Mouse (Mus musculus) left cerebral cortex, postnatal 36 days (tissue): Measurements from ENCODE around the gene Them7. TPM values are rescaled to one million over a fixed set of nuclear protein-coding genes. Genes with fewer than 3 reads are reported as not detected.

Source experiments
- DNase-seq, 2 experiments: peaks; one replicate each; pipeline ENCODE4 v3.0.0; 2021 to 2022; ENCODE audit warnings: low spot score in 2 of 2, mixed read lengths in 1 of 2
- intact Hi-C: fragments of 180-260 bp; cut with DNase I; formaldehyde crosslinking; loops from one replicate; pipeline ENCODE4 v1.15.1; 2025
- total RNA-seq, 2 experiments: library from RNA; stranded (reverse); gene quantifications; 2 replicates each; pipeline ENCODE4 v1.2.3; 2021

Them7 gene
- total RNA-seq, 2 experiments from 2014 or later: not detected

- no peak for DNase-seq
- intact Hi-C loops: no loop called here
Observed at GRCm38 (mm10) chr2:105301082-105301481, 77.0 kb downstream of the Them7 start.

GRCm38 (mm10) chr2:105301531-105301930 is 77.4 kb downstream of the Them7 start:
- DNase-seq: no peak
- intact Hi-C loops: no loop called here

DNA sequence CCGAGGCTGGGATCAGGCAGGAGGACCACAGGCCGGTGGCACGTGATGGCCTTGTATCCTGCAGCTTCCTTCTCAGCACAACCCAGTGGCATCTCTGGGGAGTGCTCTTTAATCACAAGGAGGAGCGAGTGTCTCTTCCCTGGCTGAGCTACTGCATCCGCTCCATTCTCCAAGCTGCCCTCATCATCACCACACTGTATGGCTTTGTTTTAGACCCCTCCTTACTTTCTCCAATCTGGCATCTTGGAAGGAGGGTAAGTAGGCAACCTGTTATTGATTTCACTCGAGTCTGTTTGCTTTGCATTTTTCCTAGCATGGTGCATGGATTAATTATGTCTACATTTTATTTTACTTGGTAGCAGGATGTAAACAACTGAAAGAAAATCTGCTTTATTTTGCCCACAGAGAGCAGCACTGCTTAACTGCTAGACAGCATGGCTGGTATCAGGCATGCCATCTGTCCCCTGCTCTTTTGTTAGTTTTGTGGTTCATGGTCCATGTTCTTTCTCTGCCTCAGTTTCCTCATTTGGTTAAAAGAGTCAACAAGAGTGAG is 79.9 kb downstream of the Them7 start:
- intact Hi-C loops: no loop called here

DNA sequence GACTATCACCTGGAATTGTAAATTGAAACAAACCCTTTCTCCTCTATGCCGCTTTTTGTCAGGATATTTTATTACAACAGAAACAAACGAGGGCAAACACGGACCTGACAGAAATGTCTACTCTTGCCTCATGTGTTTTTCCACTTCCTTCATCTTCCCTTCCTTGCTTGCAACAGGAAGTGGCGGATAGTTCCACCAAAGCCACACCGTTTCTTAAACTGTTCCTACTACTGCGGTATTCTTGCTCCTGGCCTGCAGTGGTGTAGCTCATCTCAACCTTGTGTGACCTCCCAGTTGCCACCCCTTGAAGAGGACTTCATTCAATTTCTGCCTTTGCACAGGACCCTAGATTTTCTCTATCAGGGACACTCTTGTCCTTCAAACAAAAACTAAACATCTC is 81.8 kb downstream of the Them7 start:
- intact Hi-C loops: no loop called here
- DNase-seq: no peak

More for the DNA sequence above, 79.9 kb downstream of the Them7 start:
- no peak for DNase-seq

- intact Hi-C loops: no loop called here
- DNase-seq: no peak
Observed at GRCm38 (mm10) chr2:105311414-105311813, 87.3 kb downstream of the Them7 start.

GRCm38 (mm10) chr2:105311991-105312390 is 87.9 kb downstream of the Them7 start:
- intact Hi-C loops: no loop called here

DNA sequence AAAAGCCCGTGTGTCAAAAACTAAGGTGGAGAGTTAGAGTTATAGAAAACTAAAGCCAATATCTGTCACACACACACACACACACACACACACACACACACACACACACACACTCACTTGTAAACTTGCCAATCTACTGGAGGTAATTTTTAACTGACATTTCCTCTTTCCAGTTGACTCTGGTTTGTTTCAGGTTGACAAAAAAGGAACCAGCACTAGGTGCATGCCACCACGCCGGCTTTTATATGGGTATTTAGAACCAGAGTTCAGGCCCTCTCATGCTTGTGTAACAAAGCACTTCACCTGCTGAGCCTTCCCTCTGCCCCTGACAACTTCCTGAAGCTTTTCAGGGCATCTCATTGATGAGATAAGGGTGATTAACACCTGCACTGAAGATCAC is 89.0 kb downstream of the Them7 start:
- intact Hi-C loops: no loop called here
- DNase-seq: no peak

More at GRCm38 (mm10) chr2:105311991-105312390, 87.9 kb downstream of the Them7 start:
- DNase-seq: no peak

- no peak for DNase-seq
- intact Hi-C loops: no loop called here
Observed at GRCm38 (mm10) chr2:105317556-105318184, 93.5 kb downstream of the Them7 start.

GRCm38 (mm10) chr2:105326067-105326466 is 101.9 kb downstream of the Them7 start:
- intact Hi-C loops: no loop called here
- DNase-seq: no peak

DNA sequence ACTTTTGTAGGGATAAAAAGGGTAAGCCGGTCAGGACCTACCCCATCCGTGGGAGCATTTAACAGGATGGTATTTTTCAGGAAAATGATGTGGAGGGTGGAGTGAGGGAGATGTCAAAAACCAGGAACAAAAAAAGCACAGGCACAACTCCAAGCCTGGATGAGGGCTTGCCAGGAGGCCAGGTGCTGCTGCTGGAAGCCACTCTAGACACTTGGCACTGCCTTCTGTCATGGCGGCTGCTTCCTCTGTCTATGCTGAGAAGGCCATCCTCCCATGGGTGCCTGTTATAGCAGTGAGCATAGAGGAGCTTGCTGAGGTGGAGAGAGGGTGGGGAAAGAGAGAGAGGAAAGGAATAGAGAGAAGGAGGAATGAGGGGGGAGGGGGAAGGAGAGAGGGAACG is 105.9 kb downstream of the Them7 start:
- no peak for DNase-seq
- intact Hi-C loops: loop anchor here (10.0 kb wide), 2 partner anchors 755 to 865 kb away; no protein-coding TSS in a partner anchor

GRCm38 (mm10) chr2:105333107-105333506 is 109.0 kb downstream of the Them7 start:
- DNase-seq: no peak
- intact Hi-C loops: loop anchor here (10.0 kb wide), 2 partner anchors 752 to 862 kb away; no protein-coding TSS in a partner anchor

- intact Hi-C loops: loop anchor here (1.0 to 10.0 kb wide), 3 partner anchors 94 to 861 kb away; no protein-coding TSS in a partner anchor
- peak; percentile 18 to 39 for DNase-seq
Observed at GRCm38 (mm10) chr2:105333976-105334713, 110.0 kb downstream of the Them7 start.

GRCm38 (mm10) chr2:105335661-105336060 is 111.5 kb downstream of the Them7 start:
- no peak for DNase-seq
- intact Hi-C loops: loop anchor here (10.0 kb wide), 2 partner anchors 749 to 859 kb away; no protein-coding TSS in a partner anchor

DNA sequence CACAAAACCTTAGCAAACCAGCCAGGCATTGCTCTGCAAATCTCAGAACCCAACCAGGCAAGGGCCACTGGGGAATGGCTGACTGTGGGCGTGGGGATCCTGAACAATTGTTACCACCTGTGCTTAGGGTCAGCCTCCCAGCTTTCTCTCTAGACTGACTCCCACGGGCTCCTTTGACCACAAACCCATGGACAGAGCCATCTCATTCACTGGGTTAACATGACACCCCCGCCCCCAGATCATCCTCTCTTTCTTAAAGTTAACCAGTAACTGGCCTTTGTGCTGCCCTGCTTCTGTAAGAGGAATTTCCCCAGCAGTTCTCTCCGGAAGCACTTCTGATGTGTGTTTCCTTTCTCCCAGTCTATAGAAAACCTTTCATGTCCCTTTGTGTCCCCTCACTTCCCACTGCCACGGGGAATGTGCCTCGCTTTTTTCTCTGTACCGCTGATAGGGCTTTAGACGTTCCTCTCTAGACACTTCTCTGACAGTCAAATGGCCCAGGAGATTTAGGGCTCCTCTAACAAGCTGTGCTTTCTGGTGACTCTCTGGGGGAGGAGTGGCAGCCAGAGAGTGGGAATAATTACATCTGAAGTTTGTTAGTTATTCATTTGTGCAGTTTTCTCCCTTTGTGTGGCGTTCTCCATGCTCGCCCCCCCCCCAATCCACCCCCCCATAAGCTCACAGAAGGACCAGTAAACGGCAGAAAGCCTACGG is 112.4 kb downstream of the Them7 start:
- no peak for DNase-seq
- intact Hi-C loops: loop anchor here (10.0 kb wide), 2 partner anchors 748 to 858 kb away; no protein-coding TSS in a partner anchor

DNA sequence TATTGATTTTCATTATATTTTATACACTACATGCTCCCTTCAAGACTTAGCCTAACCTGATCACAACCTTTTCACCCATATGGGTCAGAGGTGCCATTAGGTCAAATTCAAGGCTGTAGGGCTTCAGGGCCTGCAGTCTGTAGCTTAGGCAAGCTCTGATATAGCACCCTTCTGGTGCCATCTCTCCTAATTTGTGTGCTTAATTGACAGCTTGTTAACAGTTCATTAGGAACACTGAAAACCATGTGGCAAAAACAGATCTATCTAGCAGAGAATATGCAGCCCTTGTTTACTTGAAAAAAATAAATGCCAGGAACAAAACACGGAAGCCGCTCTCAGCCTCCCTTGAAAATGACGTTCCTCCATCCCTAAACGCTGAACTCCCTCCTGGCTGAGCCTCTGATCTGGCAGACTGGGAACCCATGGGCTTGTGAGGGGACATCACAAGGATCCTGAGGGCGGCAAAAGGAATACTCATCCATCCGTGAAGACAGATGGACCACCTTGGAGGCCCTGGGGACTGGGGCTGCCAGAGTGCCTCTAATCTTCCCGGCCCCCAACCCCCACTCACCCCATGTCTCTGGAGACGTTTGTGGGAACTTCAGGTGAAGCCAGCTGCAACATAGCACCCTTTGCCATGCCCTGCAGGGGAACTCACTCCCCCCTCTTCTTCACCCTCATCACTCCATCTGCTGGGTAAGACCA is 113.2 kb downstream of the Them7 start:
- DNase-seq: no peak
- intact Hi-C loops: loop anchor here (10.0 kb wide), 2 partner anchors 747 to 857 kb away; no protein-coding TSS in a partner anchor

DNA sequence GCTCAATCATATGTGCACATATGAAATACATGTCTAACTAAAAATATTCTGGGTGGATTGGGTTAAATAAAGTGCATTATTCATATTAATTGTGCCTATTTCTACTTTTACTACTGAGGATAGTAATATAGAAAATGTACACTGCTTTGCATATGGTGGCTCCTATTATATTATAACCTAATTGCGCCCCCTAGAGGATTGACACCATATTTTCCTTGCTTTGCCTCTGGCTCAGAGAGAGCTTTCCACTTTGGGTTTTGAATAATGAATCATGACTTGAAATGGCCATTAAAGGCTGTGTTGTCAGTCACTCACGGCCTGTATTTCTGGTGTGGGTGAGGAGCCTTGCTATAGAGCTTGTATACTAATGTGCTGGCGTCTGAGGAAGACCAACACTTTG is 115.9 kb downstream of the Them7 start:
- intact Hi-C loops: loop anchor here (10.0 kb wide), 2 partner anchors 745 to 855 kb away; no protein-coding TSS in a partner anchor

GRCm38 (mm10) chr2:105348886-105349285 is 124.8 kb downstream of the Them7 start:
- intact Hi-C loops: no loop called here

More for the DNA sequence above, 115.9 kb downstream of the Them7 start:
- DNase-seq: no peak

GRCm38 (mm10) chr2:105356791-105357190 is 132.7 kb downstream of the Them7 start:
- intact Hi-C loops: no loop called here
- DNase-seq: no peak

More at GRCm38 (mm10) chr2:105348886-105349285, 124.8 kb downstream of the Them7 start:
- DNase-seq: no peak

DNA sequence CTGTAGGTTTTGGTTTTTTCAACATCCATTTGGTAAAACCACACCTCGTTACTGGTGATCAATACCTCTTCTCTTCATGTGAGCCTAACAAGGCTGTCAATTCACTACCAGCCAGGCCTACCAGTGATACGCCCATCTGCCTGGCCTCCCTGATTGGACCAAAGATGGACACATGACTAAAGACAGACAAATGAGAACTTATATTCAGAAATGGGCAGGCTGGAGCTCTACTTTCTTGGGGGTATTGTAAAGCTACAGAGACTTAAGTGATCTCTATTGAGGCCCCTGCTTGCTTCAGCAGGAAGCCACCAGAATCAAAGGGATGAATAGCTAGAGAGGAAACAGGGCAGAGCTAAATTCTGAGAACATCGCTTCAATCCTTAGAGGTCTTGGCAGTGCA is 133.9 kb downstream of the Them7 start:
- DNase-seq: no peak
- intact Hi-C loops: no loop called here
